Mouse (Mus musculus) ES-CJ7 (cell line): ENCODE results near the gene B4galt2.
A peak's percentile ranks its signal among the peaks of the same experiment; 100 is the strongest.

Source experiments
- DNase-seq: peaks from one replicate; pipeline ENCODE4 v3.0.0; 2011; ENCODE audit warnings: low read depth, low spot score

B4galt2 gene

GRCm38 (mm10) chr4:117882701-117883691, at the start of gene B4galt2:
TSS of gene B4galt2 (minus strand) at chr4:117883487.
- peak; percentile 34 for DNase-seq

- DNase-seq, result peak; percentile 39
Observed at GRCm38 (mm10) chr4:117929391-117929881, 46.1 kb upstream of the B4galt2 start, which contains the start of gene Artn. TSS of gene Artn (minus strand) at chr4:117929763.

GRCm38 (mm10) chr4:117928699-117929241, 45.5 kb upstream of the B4galt2 start:
- DNase-seq, result peak; percentile 49

- peak; percentile 64 for DNase-seq
Observed at GRCm38 (mm10) chr4:117928234-117928633, 44.9 kb upstream of the B4galt2 start.

- DNase-seq, result peak; percentile 35
Observed at GRCm38 (mm10) chr4:117926545-117927482, 43.5 kb upstream of the B4galt2 start.

- DNase-seq, result no peak
Observed at GRCm38 (mm10) chr4:117924916-117925315, 41.6 kb upstream of the B4galt2 start.

- DNase-seq, result no peak
Observed at GRCm38 (mm10) chr4:117923450-117923849, 40.2 kb upstream of the B4galt2 start.

- no peak for DNase-seq
Observed at GRCm38 (mm10) chr4:117921358-117921757, 38.1 kb upstream of the B4galt2 start.

GRCm38 (mm10) chr4:117918762-117919161, 35.5 kb upstream of the B4galt2 start:
- no peak for DNase-seq

- no peak for DNase-seq
Observed at GRCm38 (mm10) chr4:117918261-117918660, 35.0 kb upstream of the B4galt2 start.

- DNase-seq, result no peak
Observed at GRCm38 (mm10) chr4:117917847-117918246, 34.6 kb upstream of the B4galt2 start.

- no peak for DNase-seq
Observed at GRCm38 (mm10) chr4:117917402-117917801, 34.1 kb upstream of the B4galt2 start.

- DNase-seq, result no peak
Observed at GRCm38 (mm10) chr4:117916386-117916785, 33.1 kb upstream of the B4galt2 start.

- no peak for DNase-seq
Observed at GRCm38 (mm10) chr4:117915489-117916105, 32.3 kb upstream of the B4galt2 start.

- peak; percentile 93 for DNase-seq
Observed at GRCm38 (mm10) chr4:117914591-117915442, 31.5 kb upstream of the B4galt2 start, which contains the start of gene Ipo13. TSS of gene Ipo13 (minus strand) at chr4:117914999.

GRCm38 (mm10) chr4:117914031-117914430, 30.7 kb upstream of the B4galt2 start:
- DNase-seq, result no peak

GRCm38 (mm10) chr4:117913421-117913820, 30.1 kb upstream of the B4galt2 start:
- no peak for DNase-seq

GRCm38 (mm10) chr4:117912685-117913273, 29.5 kb upstream of the B4galt2 start:
- DNase-seq, result no peak

- no peak for DNase-seq
Observed at GRCm38 (mm10) chr4:117912131-117912561, 28.9 kb upstream of the B4galt2 start.
